Mouse (Mus musculus): ENCODE measurements at regions not wholly inside any gene's neighbourhood (a gene's known extent, or its start where the extent isn't known, plus 50 kb on each side); places are given as distances from the start of the nearest gene placed in this dataset.

DNA sequence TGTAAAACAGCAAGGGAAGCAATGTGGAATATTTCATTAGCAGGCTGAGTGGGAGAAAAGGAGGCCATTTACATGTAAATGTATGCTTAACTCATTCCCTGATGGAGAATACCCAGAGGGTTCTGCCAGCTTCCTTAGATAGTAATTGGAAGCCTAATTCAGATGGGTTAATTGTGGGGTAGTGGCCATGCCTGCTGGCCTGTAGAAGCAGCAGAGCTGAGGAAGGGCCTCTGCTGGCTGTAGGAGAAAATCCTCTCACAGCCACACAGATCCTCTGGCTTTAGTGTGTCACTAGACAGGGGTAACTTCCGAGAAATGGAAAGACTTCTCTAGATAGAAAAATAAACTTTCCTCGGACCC is 1588.7 kb upstream of the Got2 start:
- Histone ChIP-seq H3K27me3 (ENCODE audit: control insufficient read depth, insufficient read depth, low read length) (no peaks in the 10 kb centered on the region), H3K27ac (replicated peaks in 1 of 2; ENCODE audit: control insufficient read depth in 1 of 2, insufficient read depth in 1 of 2, low read depth in 2 of 2, low read length in 2 of 2) (no peak overlapping the region), H3K4me1 (ENCODE audit: control insufficient read depth in 2 of 2, insufficient read depth in 2 of 2, low read length in 2 of 2) (no peaks in the 10 kb centered on the region), H3K4me2 (ENCODE audit: low read length) (no peak overlapping the region), H3K9ac (ENCODE audit: low read length) (no peak overlapping the region), H3K9me3 (ENCODE audit: control insufficient read depth, low read length) (no peaks in the 10 kb centered on the region), H3K36me3 (ENCODE audit: control insufficient read depth, insufficient read depth, low read length) (no peaks in the 10 kb centered on the region), H3K4me3 (ENCODE audit: control insufficient read depth in 1 of 2, insufficient read depth in 1 of 2, low read depth in 1 of 2, low read length in 2 of 2) (no peak overlapping the region)
- 57% methylated on average over 2 of the region's 2 CpGs for WGBS
- no peak for ATAC-seq (ENCODE audit: insufficient number of reproducible peaks, insufficient read depth, low FRiP score, low read depth)

DNA sequence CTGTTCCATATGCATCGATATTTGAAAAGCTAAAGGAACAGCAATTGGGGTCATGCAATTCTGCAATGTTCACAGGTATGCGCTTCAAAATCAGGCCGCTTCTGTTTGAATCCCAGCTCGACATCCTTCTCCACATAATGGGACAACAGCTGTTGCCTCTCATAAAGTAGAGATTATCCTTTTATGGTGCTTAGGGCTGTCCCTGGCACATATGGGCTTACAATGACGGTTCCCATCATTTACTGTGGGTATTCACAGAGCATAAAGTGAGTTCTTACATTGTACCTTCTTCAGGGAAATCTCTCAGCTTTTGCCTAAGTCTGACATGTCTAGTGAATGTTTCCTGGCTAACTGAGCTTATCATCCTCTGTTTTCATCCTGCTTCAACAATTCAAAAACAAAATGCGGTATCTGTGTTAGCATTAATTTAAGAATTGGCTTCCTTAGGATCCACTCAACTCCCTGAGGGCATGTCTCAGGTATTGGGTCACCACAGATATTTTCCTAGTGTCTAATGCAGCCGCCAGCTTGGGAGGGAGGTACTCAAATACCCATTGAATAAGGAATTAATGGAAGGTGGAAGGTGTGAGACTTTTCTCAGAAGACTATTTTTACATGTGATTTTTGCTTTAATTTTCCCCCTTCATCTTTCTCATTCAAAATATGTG is 1588.2 kb upstream of the Got2 start:
- 79% methylated on average over 7 of the region's 7 CpGs for WGBS
- Histone ChIP-seq H3K4me2 (ENCODE audit: low read length) (no peak overlapping the region), H3K4me1 (ENCODE audit: control insufficient read depth in 2 of 2, insufficient read depth in 2 of 2, low read length in 2 of 2) (no peaks in the 10 kb centered on the region), H3K36me3 (ENCODE audit: control insufficient read depth, insufficient read depth, low read length) (no peaks in the 10 kb centered on the region), H3K9me3 (ENCODE audit: control insufficient read depth, low read length) (no peaks in the 10 kb centered on the region), H3K9ac (ENCODE audit: low read length) (no peak overlapping the region), H3K4me3 (ENCODE audit: control insufficient read depth in 1 of 2, insufficient read depth in 1 of 2, low read depth in 1 of 2, low read length in 2 of 2) (no peak overlapping the region), H3K27me3 (ENCODE audit: control insufficient read depth, insufficient read depth, low read length) (no peaks in the 10 kb centered on the region), H3K27ac (replicated peaks in 1 of 2; ENCODE audit: control insufficient read depth in 1 of 2, insufficient read depth in 1 of 2, low read depth in 2 of 2, low read length in 2 of 2) (no peak overlapping the region)
- ATAC-seq (ENCODE audit: insufficient number of reproducible peaks, insufficient read depth, low FRiP score, low read depth), result no peak

DNA sequence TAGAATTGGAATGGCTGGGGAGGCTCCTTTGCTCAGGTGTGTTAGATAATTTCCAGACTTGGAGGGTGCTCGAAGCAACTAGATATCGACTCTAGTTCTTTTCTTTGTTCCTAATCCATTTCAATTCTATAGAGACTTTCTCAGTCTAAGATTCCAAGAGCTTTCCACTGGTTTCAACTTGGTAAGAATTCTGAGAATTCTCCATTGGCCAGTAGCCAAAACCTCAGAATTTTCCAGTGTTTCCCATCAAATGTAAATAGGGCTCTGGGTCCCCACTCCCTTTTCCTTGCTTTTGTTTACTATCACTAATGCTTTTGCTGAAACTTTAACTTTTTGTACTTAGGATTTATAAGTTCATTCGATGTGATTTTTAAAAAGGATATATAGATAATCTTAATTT is 1585.0 kb upstream of the Got2 start:
- no peak overlapping the region for H3K9ac ChIP-seq (ENCODE audit: low read length)
- H3K4me2 ChIP-seq (ENCODE audit: low read length), result no peak overlapping the region
- H3K36me3 ChIP-seq (ENCODE audit: control insufficient read depth, insufficient read depth, low read length), result no peaks in the 10 kb centered on the region
- H3K9me3 ChIP-seq (ENCODE audit: control insufficient read depth, low read length), result no peaks in the 10 kb centered on the region
- ATAC-seq (ENCODE audit: insufficient number of reproducible peaks, insufficient read depth, low FRiP score, low read depth), result no peak
- no peaks in the 10 kb centered on the region for H3K4me1 ChIP-seq (ENCODE audit: control insufficient read depth in 2 of 2, insufficient read depth in 2 of 2, low read length in 2 of 2)
- no peaks in the 10 kb centered on the region for H3K27me3 ChIP-seq (ENCODE audit: control insufficient read depth, insufficient read depth, low read length)
- no peak overlapping the region for H3K27ac ChIP-seq (replicated peaks in 1 of 2; ENCODE audit: control insufficient read depth in 1 of 2, insufficient read depth in 1 of 2, low read depth in 2 of 2, low read length in 2 of 2)
- H3K4me3 ChIP-seq (ENCODE audit: control insufficient read depth in 1 of 2, insufficient read depth in 1 of 2, low read depth in 1 of 2, low read length in 2 of 2), result no peak overlapping the region
- WGBS, result 63% methylated on average over 3 of the region's 3 CpGs

DNA sequence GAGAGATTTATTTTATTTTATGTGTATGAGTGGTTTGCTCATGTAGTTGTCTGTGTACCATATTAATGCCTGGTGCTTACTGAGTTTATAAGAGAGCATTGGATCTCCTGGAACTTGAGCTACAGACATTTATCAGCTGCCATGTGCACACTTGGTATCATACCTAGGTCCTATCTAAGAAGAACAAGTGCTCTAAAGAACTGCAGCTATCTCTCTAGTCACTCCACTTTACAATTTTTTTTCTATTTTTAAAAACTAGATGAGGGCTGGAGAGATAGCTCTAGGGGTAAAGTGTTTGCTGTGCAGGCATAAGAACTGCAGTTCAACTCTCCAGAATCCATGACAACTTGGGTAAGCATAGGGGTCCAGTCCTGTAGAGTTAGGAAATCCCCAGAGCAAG is 1573.1 kb upstream of the Got2 start:
- H3K4me1 ChIP-seq (ENCODE audit: control insufficient read depth in 2 of 2, insufficient read depth in 2 of 2, low read length in 2 of 2), result no peaks in the 10 kb centered on the region
- H3K9ac ChIP-seq (ENCODE audit: low read length), result no peak overlapping the region
- no peaks in the 10 kb centered on the region for H3K36me3 ChIP-seq (ENCODE audit: control insufficient read depth, insufficient read depth, low read length)
- no peak overlapping the region for H3K4me3 ChIP-seq (ENCODE audit: control insufficient read depth in 1 of 2, insufficient read depth in 1 of 2, low read depth in 1 of 2, low read length in 2 of 2)
- ATAC-seq (ENCODE audit: insufficient number of reproducible peaks, insufficient read depth, low FRiP score, low read depth), result no peak
- no peak overlapping the region for H3K4me2 ChIP-seq (ENCODE audit: low read length)
- no peaks in the 10 kb centered on the region for H3K27me3 ChIP-seq (ENCODE audit: control insufficient read depth, insufficient read depth, low read length)
- H3K27ac ChIP-seq (replicated peaks in 1 of 2; ENCODE audit: control insufficient read depth in 1 of 2, insufficient read depth in 1 of 2, low read depth in 2 of 2, low read length in 2 of 2), result no peak overlapping the region
- no peaks in the 10 kb centered on the region for H3K9me3 ChIP-seq (ENCODE audit: control insufficient read depth, low read length)

DNA sequence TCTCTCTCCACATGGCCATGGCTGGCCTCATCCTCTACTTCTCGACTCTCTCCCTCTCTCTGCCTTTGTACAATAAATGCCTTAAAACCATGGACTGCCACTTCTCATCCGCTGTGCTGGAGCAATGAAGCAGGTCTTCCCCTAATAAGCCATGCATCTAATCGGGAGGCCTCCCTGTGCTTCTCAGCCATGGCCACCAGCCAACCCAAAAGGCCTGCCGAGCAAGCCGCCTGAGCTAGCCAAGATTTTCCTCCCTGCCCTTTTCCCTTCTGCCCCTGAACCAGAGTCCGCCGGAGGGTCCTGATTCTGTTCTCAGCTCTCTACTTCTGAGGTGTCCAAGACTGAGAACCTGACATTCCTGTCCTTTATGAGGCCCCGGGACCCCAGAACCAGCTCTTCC is 1559.3 kb upstream of the Got2 start:
- 84% methylated on average over 8 of the region's 8 CpGs for WGBS
- no peak overlapping the region for H3K4me3 ChIP-seq (ENCODE audit: control insufficient read depth in 1 of 2, insufficient read depth in 1 of 2, low read depth in 1 of 2, low read length in 2 of 2)
- H3K36me3 ChIP-seq (ENCODE audit: control insufficient read depth, insufficient read depth, low read length), result no peaks in the 10 kb centered on the region
- H3K4me1 ChIP-seq (ENCODE audit: control insufficient read depth in 2 of 2, insufficient read depth in 2 of 2, low read length in 2 of 2), result no peaks in the 10 kb centered on the region
- H3K27me3 ChIP-seq (ENCODE audit: control insufficient read depth, insufficient read depth, low read length), result no peaks in the 10 kb centered on the region
- no peak for ATAC-seq (ENCODE audit: insufficient number of reproducible peaks, insufficient read depth, low FRiP score, low read depth)
- no peaks in the 10 kb centered on the region for H3K9me3 ChIP-seq (ENCODE audit: control insufficient read depth, low read length)
- no peak overlapping the region for H3K9ac ChIP-seq (ENCODE audit: low read length)
- no peak overlapping the region for H3K27ac ChIP-seq (replicated peaks in 1 of 2; ENCODE audit: control insufficient read depth in 1 of 2, insufficient read depth in 1 of 2, low read depth in 2 of 2, low read length in 2 of 2)
- H3K4me2 ChIP-seq (ENCODE audit: low read length), result no peak overlapping the region

DNA sequence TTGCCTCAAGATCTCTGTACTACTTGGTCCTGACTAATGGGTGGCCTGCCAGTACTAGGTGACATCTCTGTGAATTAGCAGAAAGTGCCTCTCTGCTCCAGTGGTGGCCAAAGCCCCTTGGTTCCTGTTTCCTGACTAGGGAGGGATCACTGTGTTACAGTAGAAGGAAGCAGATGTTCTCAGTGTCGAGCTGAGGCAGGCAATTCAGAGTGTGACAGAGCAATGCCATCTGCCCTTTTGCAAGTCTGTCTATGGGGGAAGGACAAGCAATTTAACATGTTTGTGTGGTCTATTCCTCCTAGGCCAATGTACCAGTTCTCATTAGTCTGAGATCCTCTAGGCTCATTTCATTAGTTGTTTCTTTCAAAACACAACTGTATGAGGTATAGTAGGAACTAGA is 1553.1 kb upstream of the Got2 start:
- H3K9me3 ChIP-seq (ENCODE audit: control insufficient read depth, low read length), result no peaks in the 10 kb centered on the region
- no peaks in the 10 kb centered on the region for H3K27me3 ChIP-seq (ENCODE audit: control insufficient read depth, insufficient read depth, low read length)
- H3K4me2 ChIP-seq (ENCODE audit: low read length), result no peak overlapping the region
- WGBS, result 17% methylated on average over 1 of the region's 1 CpGs
- H3K4me1 ChIP-seq (ENCODE audit: control insufficient read depth in 2 of 2, insufficient read depth in 2 of 2, low read length in 2 of 2), result no peaks in the 10 kb centered on the region
- no peak for ATAC-seq (ENCODE audit: insufficient number of reproducible peaks, insufficient read depth, low FRiP score, low read depth)
- H3K36me3 ChIP-seq (ENCODE audit: control insufficient read depth, insufficient read depth, low read length), result no peaks in the 10 kb centered on the region
- no peak overlapping the region for H3K9ac ChIP-seq (ENCODE audit: low read length)
- H3K27ac ChIP-seq (replicated peaks in 1 of 2; ENCODE audit: control insufficient read depth in 1 of 2, insufficient read depth in 1 of 2, low read depth in 2 of 2, low read length in 2 of 2), result no peak overlapping the region
- no peak overlapping the region for H3K4me3 ChIP-seq (ENCODE audit: control insufficient read depth in 1 of 2, insufficient read depth in 1 of 2, low read depth in 1 of 2, low read length in 2 of 2)

DNA sequence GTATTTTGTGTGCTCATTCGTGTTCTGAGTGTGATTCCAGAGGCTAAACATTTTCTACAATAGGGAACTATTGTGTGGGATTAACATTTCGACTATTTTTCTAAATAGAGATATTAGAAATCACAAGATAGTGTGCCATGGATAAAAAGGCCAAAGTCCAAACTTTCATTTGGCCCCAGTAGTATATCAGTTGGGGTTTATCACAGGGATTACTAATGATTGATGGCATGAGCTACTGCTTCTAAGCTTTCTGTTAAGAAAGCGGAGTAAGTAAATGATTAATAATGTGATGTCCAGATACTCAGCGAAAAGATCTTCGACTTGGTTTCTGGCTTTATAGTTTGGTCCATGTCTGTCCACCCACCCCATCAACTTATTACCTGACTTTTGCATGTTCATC is 1545.2 kb upstream of the Got2 start:
- no peak overlapping the region for H3K27ac ChIP-seq (replicated peaks in 1 of 2; ENCODE audit: control insufficient read depth in 1 of 2, insufficient read depth in 1 of 2, low read depth in 2 of 2, low read length in 2 of 2)
- H3K27me3 ChIP-seq (ENCODE audit: control insufficient read depth, insufficient read depth, low read length), result no peaks in the 10 kb centered on the region
- H3K36me3 ChIP-seq (ENCODE audit: control insufficient read depth, insufficient read depth, low read length), result no peaks in the 10 kb centered on the region
- no peak overlapping the region for H3K4me3 ChIP-seq (ENCODE audit: control insufficient read depth in 1 of 2, insufficient read depth in 1 of 2, low read depth in 1 of 2, low read length in 2 of 2)
- WGBS, result 73% methylated on average over 5 of the region's 5 CpGs
- no peak overlapping the region for H3K4me2 ChIP-seq (ENCODE audit: low read length)
- H3K9me3 ChIP-seq (ENCODE audit: control insufficient read depth, low read length), result no peaks in the 10 kb centered on the region
- no peak for ATAC-seq (ENCODE audit: insufficient number of reproducible peaks, insufficient read depth, low FRiP score, low read depth)
- H3K4me1 ChIP-seq (ENCODE audit: control insufficient read depth in 2 of 2, insufficient read depth in 2 of 2, low read length in 2 of 2), result no peaks in the 10 kb centered on the region
- no peak overlapping the region for H3K9ac ChIP-seq (ENCODE audit: low read length)

DNA sequence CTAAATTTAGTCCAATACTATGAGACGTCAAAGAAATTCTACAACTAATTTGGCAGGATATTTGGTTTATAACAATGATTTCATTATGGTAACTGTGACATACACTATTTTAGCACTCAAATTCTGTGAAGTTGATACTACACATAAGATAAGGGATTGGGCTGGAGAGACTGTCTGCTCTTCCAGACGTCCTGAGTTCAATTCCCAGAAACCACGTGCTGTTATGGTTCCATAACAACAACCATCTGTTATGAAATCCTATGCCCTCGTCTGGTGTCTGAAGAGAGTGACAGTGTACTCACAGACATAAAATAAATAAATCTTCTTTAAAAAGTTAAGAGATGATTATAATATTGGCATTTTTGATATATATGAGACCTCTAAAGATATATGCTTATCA is 1543.1 kb upstream of the Got2 start:
- Histone ChIP-seq H3K36me3 (ENCODE audit: control insufficient read depth, insufficient read depth, low read length) (no peaks in the 10 kb centered on the region), H3K27me3 (ENCODE audit: control insufficient read depth, insufficient read depth, low read length) (no peaks in the 10 kb centered on the region), H3K4me2 (ENCODE audit: low read length) (no peak overlapping the region), H3K27ac (replicated peaks in 1 of 2; ENCODE audit: control insufficient read depth in 1 of 2, insufficient read depth in 1 of 2, low read depth in 2 of 2, low read length in 2 of 2) (no peak overlapping the region), H3K4me3 (ENCODE audit: control insufficient read depth in 1 of 2, insufficient read depth in 1 of 2, low read depth in 1 of 2, low read length in 2 of 2) (no peak overlapping the region), H3K4me1 (ENCODE audit: control insufficient read depth in 2 of 2, insufficient read depth in 2 of 2, low read length in 2 of 2) (no peaks in the 10 kb centered on the region), H3K9ac (ENCODE audit: low read length) (no peak overlapping the region), H3K9me3 (ENCODE audit: control insufficient read depth, low read length) (no peaks in the 10 kb centered on the region)
- 54% methylated on average over 4 of the region's 4 CpGs for WGBS
- ATAC-seq (ENCODE audit: insufficient number of reproducible peaks, insufficient read depth, low FRiP score, low read depth), result no peak

Data from heart, embryonic 14.5 days (tissue).